Mouse (Mus musculus): ENCODE results near the gene Htr5b. TPM values are rescaled to one million over a fixed set of nuclear protein-coding genes. Genes with fewer than 3 reads are reported as not detected.
A peak's percentile ranks its signal among the peaks of the same experiment; 100 is the strongest.

Htr5b gene
- not detected for total RNA-seq (2021)
- long read RNA-seq, experiment 1: 0 reads
- long read RNA-seq, experiment 2: 0 reads

GRCm38 (mm10) chr1:121528399-121528720 is at the start of gene Htr5b:
Gene Htr5b (minus strand): TSS chr1:121528465.
- peak; percentile 10 for DNase-seq

- DNase-seq: no peak
Observed at GRCm38 (mm10) chr1:121577491-121577890, 49.2 kb upstream of the Htr5b start.

GRCm38 (mm10) chr1:121570522-121570921 is 42.3 kb upstream of the Htr5b start:
- no peak for DNase-seq

- DNase-seq: peak; percentile 99
Observed at GRCm38 (mm10) chr1:121567521-121568489, 39.5 kb upstream of the Htr5b start, which contains the start of gene Ddx18. Gene Ddx18 (minus strand): TSS chr1:121567989.

- no peak for DNase-seq
Observed at GRCm38 (mm10) chr1:121557861-121558260, 29.6 kb upstream of the Htr5b start.

GRCm38 (mm10) chr1:121551457-121551835 is 23.2 kb upstream of the Htr5b start:
- no peak for DNase-seq

- no peak for DNase-seq
Observed at GRCm38 (mm10) chr1:121550801-121551456, 22.7 kb upstream of the Htr5b start.

- no peak for DNase-seq
Observed at GRCm38 (mm10) chr1:121549456-121549855, 21.2 kb upstream of the Htr5b start.

- no peak for DNase-seq
Observed at GRCm38 (mm10) chr1:121548667-121549066, 20.4 kb upstream of the Htr5b start.

GRCm38 (mm10) chr1:121546844-121547243 is 18.6 kb upstream of the Htr5b start:
- DNase-seq: no peak

GRCm38 (mm10) chr1:121540361-121540760 is 12.1 kb upstream of the Htr5b start:
- DNase-seq: no peak

GRCm38 (mm10) chr1:121531439-121531838 is 3.2 kb upstream of the Htr5b start:
- DNase-seq: no peak

GRCm38 (mm10) chr1:121529286-121529685 is 1.0 kb upstream of the Htr5b start:
- DNase-seq: no peak

GRCm38 (mm10) chr1:121527600-121528398 is 466 bp downstream of the Htr5b start:
- no peak for DNase-seq

- DNase-seq: no peak
Observed at GRCm38 (mm10) chr1:121527061-121527460, 1.2 kb downstream of the Htr5b start.

- no peak for DNase-seq
Observed at GRCm38 (mm10) chr1:121518609-121519008, 9.7 kb downstream of the Htr5b start.

- no peak for DNase-seq
Observed at GRCm38 (mm10) chr1:121511966-121512365, 16.3 kb downstream of the Htr5b start.

GRCm38 (mm10) chr1:121511186-121511585 is 17.1 kb downstream of the Htr5b start:
- no peak for DNase-seq

- no peak for DNase-seq
Observed at GRCm38 (mm10) chr1:121510420-121511140, 17.7 kb downstream of the Htr5b start.

GRCm38 (mm10) chr1:121508729-121509128 is 19.5 kb downstream of the Htr5b start:
- no peak for DNase-seq

GRCm38 (mm10) chr1:121497093-121497492 is 31.2 kb downstream of the Htr5b start:
- DNase-seq: no peak

- DNase-seq: peak; percentile 55
Observed at GRCm38 (mm10) chr1:121490241-121490640, 38.0 kb downstream of the Htr5b start.
